Mouse (Mus musculus) kidney, embryonic 14.5 days (tissue): ENCODE measurements around the gene Sorcs1. TPM values are rescaled to one million over a fixed set of nuclear protein-coding genes. Genes with fewer than 3 reads are reported as not detected.

Experiments used
- ATAC-seq: fragments of 200-750 bp; cut with Nextera tagmentation; 2 replicates; pipeline ENCODE4 v1.8.0; 2017; ENCODE audit warnings: moderate number of reproducible peaks, mild to moderate bottlenecking, moderate TSS enrichment, moderate library complexity; ENCODE audit not compliant: low FRiP score, low TSS enrichment
- H3K27ac ChIP-seq: fragments of 300-500 bp; sonication (generic); 2 replicates; pipeline ENCODE4 v1.5.1; 2014; ENCODE audit warnings: low read depth, mild to moderate bottlenecking, low read length, moderate library complexity, mixed read lengths
- H3K27me3 ChIP-seq: fragments of 300-500 bp; sonication (generic); 2 replicates; pipeline ENCODE4 v1.6.1; 2014; ENCODE audit warnings: mild to moderate bottlenecking, low read length; ENCODE audit not compliant: control insufficient read depth, insufficient read depth
- H3K36me3 ChIP-seq: fragments of 300-500 bp; sonication (generic); 2 replicates; pipeline ENCODE4 v1.6.1; 2014; ENCODE audit warnings: low read length, mixed read lengths; ENCODE audit not compliant: control insufficient read depth, insufficient read depth
- H3K4me1 ChIP-seq: fragments of 300-500 bp; sonication (generic); 2 replicates; pipeline ENCODE4 v1.6.1; 2014; ENCODE audit warnings: low read length, mixed read lengths; ENCODE audit not compliant: control insufficient read depth, insufficient read depth
- H3K4me2 ChIP-seq: fragments of 300-500 bp; sonication (generic); replicated peaks from 2 replicates; pipeline ENCODE4 v1.6.1; 2014; ENCODE audit warnings: low read depth, mild to moderate bottlenecking, low read length
- H3K4me3 ChIP-seq: fragments of 300-500 bp; sonication (generic); 2 replicates; pipeline ENCODE4 v1.5.1; 2014; ENCODE audit warnings: mild to moderate bottlenecking, low read length
- H3K9ac ChIP-seq: fragments of 300-500 bp; sonication (generic); 2 replicates; pipeline ENCODE4 v1.6.1; 2014; ENCODE audit warnings: low read depth, mild to moderate bottlenecking, low read length, moderate library complexity
- H3K9me3 ChIP-seq: fragments of 300-500 bp; sonication (generic); 2 replicates; pipeline ENCODE4 v1.6.1; 2016; ENCODE audit warnings: low read length; ENCODE audit not compliant: control insufficient read depth
- WGBS: fragments of 180-500 bp; shearing (Covaris S2); extraction: QIAGEN DNeasy Blood & Tissue Kit; methylation state at CpG from one replicate; pipeline ENCODE4 v1.1.7; 2014; 5-methylcytosine and 5-hydroxymethylcytosine counted together
- polyA plus RNA-seq: library from polyadenylated mRNA; unstranded; fragments of >200 nt; fragmentation: Nextera tagmentation; extraction: Ambion mirVana; gene quantifications from 2 replicates; pipeline ENCODE4 v1.2.1, GENCODE M21; 2014

The Sorcs1 gene
- 2.5 TPM in 2 replicates for polyA plus RNA-seq

DNA sequence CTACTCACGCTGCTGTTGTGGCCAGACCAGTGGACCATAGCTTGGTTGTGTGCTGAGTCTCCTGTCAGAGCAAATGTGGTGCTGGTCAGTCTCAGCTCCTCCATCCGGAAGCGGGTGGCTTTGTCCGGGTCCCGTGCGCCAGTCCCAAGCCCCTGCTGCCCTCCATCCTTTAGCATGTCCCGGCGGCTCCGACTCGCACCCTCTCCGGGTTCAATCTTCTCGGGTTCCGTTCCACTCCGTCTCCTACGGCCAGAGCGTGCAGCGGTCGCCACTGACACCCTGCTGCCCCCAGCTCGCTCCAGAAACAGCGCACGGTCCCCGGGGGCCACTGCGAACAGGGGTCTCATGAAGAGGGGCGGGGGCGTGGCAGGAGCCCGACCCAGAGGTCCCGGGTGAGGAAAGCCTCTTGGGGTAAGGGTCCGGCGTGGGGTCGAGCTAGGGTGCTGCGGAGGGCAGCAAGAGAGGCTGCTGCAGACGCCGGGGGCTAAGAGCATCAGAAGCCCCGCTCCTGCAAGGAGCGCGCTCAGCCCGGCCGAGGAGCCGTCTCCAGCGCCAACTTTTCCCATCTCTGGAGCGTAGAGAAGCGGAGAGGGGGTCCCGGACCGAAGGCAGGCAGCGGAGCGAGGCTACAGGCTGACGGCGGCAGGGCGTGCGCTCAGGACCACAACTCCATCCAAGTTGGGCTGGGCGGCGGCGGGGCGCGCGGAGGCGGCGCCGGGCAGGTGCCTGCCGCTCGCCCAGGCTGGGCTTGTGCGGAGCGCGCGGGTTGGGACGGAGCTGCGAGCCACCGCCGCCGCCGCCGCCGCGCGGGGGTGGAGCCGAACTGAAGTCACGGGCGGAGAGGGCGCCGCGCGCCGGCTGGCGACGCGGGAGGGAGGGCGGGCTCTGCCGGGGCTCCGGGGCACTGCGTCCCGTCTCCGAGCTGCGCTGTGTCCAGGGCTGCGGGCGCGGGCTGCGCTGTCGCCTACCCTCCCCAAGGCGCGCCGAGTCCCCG is at the start of gene Sorcs1:
TSS of gene Sorcs1 (minus strand) at position 744 of the 994 bp plus-strand sequence.
- peaks cover 21% of the 10 kb centered on the region for H3K27me3 ChIP-seq
- H3K9ac ChIP-seq: peak within 1 kb of the TSS; percentile 53
- H3K9me3 ChIP-seq: no peaks in the 10 kb centered on the region
- H3K4me2 ChIP-seq: peak within 1 kb of the TSS; percentile 91
- H3K4me3 ChIP-seq: peak within 1 kb of the TSS; percentile 70
- under 1% methylated on average over 99 of the region's 102 CpGs for WGBS
- peak; percentile 93 for ATAC-seq
- H3K36me3 ChIP-seq: no peaks in the 10 kb centered on the region
- no peaks in the 10 kb centered on the region for H3K4me1 ChIP-seq
- no peak within 1 kb of the TSS for H3K27ac ChIP-seq

DNA sequence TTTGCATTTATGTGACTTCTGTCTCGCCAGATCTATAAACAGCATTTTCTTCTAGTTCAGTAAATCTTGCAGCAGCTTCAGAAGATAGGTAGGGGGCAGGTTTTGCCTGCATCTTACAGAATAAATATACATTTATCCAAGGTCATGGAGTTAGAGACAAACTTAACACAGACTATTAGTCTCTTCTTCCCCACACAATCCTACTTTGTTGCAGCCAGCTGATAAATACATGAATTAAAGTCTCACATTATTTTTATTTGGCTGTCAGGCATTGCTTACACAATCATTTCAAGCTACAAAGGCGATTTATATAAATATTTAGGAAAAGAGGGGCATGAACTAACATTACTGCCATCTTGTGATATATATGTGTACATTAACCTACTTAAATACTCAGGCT is 4.8 kb upstream of the Sorcs1 start:
- no peak overlapping the region for H3K4me3 ChIP-seq
- no peak for ATAC-seq
- H3K27me3 ChIP-seq: 0 out of 2 replicates have a peak, but pooled peaks cover 3% of the 10 kb centered on the region
- no peaks in the 10 kb centered on the region for H3K9me3 ChIP-seq
- no peak overlapping the region for H3K27ac ChIP-seq
- 50% methylated on average over 2 of the region's 2 CpGs for WGBS
- no peaks in the 10 kb centered on the region for H3K4me1 ChIP-seq
- no peaks in the 10 kb centered on the region for H3K36me3 ChIP-seq
- no peak overlapping the region for H3K4me2 ChIP-seq
- H3K9ac ChIP-seq: no peak overlapping the region

DNA sequence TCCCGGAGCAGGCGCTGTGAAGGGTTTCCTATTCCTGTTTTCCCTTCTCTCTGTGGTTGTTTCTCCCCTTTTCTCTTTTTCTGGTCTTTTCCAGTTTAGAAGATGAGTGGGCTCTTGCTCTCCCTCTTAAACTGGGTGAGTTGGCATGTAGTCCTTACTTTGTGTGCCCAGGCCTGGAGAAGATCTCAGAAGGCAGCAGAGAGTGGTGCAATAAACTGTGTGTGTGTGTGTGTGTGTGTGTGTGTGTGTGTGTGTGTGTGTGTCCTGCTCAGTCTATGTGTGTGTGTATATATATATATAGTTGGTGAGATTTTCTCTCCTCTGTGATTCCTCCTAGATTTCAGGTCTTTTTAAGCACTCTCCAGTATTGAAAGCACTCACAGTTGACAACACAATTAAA is 500 bp upstream of the Sorcs1 start:
- Histone ChIP-seq H3K4me1 (no peaks in the 10 kb centered on the region), H3K27me3 (peaks cover 21% of the 10 kb centered on the region), H3K4me2 (peak overlapping the region; percentile 91), H3K9me3 (no peaks in the 10 kb centered on the region), H3K27ac (no peak overlapping the region), H3K4me3 (peak overlapping the region; percentile 70), H3K36me3 (no peaks in the 10 kb centered on the region), H3K9ac (peak overlapping the region; percentile 53)
- 0 out of 2 replicates have a peak, but pooled peaks have one; percentile 14 for ATAC-seq
- WGBS: 0% methylated on average over 2 of the region's 2 CpGs

DNA sequence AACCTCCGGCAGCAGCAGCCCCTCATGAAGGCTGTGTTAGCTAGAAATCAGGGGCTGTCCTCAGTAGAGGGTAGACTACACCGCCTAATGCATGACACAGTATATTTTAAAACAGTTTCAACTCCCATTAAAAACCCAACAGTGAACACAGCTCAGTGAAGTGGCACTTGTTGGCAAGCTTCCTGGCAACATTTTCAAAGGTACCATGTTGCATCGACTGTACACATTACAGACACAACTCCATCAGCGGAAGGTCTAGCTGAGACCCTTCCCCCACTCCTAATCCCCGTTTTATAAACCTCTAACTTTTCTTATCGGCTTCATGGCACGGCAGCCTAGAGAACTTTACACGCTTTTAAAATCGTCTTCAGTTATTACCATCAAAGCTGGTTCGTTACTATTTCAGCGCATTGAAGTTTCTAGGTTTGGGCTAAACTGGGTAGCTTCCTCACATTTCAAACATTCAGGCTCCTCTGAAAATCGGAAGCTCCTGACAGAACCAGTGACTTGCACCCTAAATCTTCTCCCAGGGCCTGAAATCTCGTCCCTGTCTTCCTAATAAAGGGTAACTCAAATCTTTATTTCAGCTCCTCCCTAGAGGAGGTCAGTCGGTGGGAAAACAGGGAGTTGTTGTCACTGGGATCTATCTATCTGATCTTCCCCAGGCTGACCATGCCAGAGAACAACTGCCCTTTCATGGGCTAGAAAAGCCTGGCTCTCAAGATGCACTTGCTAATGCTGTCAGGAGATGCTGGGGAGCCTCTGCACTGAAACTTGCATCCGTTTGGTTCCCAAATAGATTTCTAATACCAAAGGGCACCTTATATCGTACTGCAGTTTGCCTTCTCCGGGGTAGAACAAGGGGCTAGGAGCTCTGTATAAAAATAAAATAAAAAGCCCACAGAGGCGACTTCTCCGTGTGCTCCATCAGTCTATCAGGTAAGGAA is 1.6 kb downstream of the Sorcs1 start:
- Histone ChIP-seq H3K27me3 (peaks cover 21% of the 10 kb centered on the region), H3K9me3 (no peaks in the 10 kb centered on the region), H3K9ac (0 out of 2 replicates have a peak overlapping the region, but pooled peaks have one; percentile 53), H3K36me3 (no peaks in the 10 kb centered on the region), H3K4me2 (peak overlapping the region; percentile 91), H3K4me1 (no peaks in the 10 kb centered on the region), H3K4me3 (peak overlapping the region; percentile 70), H3K27ac (no peak overlapping the region)
- WGBS: 29% methylated on average over 19 of the region's 19 CpGs
- ATAC-seq: no peak

DNA sequence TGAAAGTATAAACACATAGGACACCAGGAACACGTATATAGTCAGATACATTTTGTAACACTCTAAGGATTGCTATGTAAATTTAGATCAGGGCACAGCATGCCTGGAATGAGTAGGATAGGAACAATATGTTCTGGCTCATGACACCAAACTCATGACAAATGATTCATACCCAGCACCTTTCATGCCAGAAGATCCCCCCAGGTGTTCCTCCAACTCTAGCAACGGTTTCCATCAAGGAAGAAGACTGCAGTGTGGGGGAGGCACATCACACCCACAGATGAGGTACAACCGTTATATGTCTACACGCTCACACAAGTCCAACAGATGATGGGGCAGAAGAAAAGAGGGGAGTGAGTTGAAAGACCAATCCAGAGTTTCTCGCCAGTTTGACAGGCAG is 3.5 kb downstream of the Sorcs1 start:
- Histone ChIP-seq H3K4me3 (no peak overlapping the region), H3K36me3 (no peaks in the 10 kb centered on the region), H3K27me3 (peaks cover 21% of the 10 kb centered on the region), H3K4me2 (no peak overlapping the region), H3K9ac (no peak overlapping the region), H3K27ac (no peak overlapping the region), H3K4me1 (no peaks in the 10 kb centered on the region), H3K9me3 (no peaks in the 10 kb centered on the region)
- no peak for ATAC-seq
- WGBS: 78% methylated on average over 5 of the region's 5 CpGs

GRCm38 (mm10) chr19:50667516-50667915 is 10.9 kb downstream of the Sorcs1 start:
- H3K9ac ChIP-seq: no peak overlapping the region
- no peak overlapping the region for H3K27ac ChIP-seq
- no peak overlapping the region for H3K4me3 ChIP-seq
- H3K9me3 ChIP-seq: no peaks in the 10 kb centered on the region
- no peak for ATAC-seq
- no peak overlapping the region for H3K4me2 ChIP-seq
- WGBS: 78% methylated on average over 8 of the region's 8 CpGs
- H3K4me1 ChIP-seq: no peaks in the 10 kb centered on the region
- H3K27me3 ChIP-seq: no peaks in the 10 kb centered on the region
- H3K36me3 ChIP-seq: no peaks in the 10 kb centered on the region

GRCm38 (mm10) chr19:50664311-50664710 is 14.1 kb downstream of the Sorcs1 start:
- Histone ChIP-seq H3K4me1 (no peaks in the 10 kb centered on the region), H3K9me3 (no peaks in the 10 kb centered on the region), H3K4me3 (no peak overlapping the region), H3K4me2 (no peak overlapping the region), H3K27me3 (no peaks in the 10 kb centered on the region), H3K36me3 (no peaks in the 10 kb centered on the region), H3K9ac (no peak overlapping the region), H3K27ac (no peak overlapping the region)
- WGBS: 52% methylated on average over 1 of the region's 1 CpGs
- no peak for ATAC-seq

DNA sequence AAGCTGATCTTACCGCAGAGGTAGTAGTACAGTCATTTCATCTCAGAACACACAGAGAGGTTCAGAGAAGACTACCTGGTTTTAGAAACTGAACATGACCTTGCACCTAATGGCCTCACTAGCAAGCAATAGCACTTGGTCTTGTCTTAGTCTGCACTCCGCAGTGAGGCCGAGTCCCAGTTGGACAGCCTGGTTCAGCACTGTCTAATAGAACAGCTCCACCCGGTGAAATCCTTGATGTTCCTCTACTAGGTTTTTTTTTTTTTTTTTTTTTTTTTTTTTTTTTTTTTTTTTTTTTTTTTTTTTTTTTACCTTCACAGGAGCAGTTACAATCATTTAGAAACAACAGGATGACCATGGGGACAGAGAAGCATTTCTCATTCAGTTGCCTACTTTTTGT is 19.3 kb downstream of the Sorcs1 start:
- H3K4me2 ChIP-seq: no peak overlapping the region
- no peak overlapping the region for H3K4me3 ChIP-seq

More for the DNA sequence above, 19.3 kb downstream of the Sorcs1 start:
- Histone ChIP-seq H3K9me3 (no peaks in the 10 kb centered on the region), H3K27ac (no peak overlapping the region), H3K27me3 (no peaks in the 10 kb centered on the region), H3K4me1 (no peaks in the 10 kb centered on the region), H3K9ac (no peak overlapping the region), H3K36me3 (no peaks in the 10 kb centered on the region)
- no peak for ATAC-seq
- WGBS: 64% methylated on average over 4 of the region's 4 CpGs
